Mouse (Mus musculus) kidney, embryonic 16.5 days (tissue): ENCODE measurements at regions not wholly inside any gene's neighbourhood (a gene's known extent, or its start where the extent isn't known, plus 50 kb on each side); places are given as distances from the start of the nearest gene placed in this dataset.
A peak's percentile ranks its signal among the peaks of the same experiment; 100 is the strongest.
"Not testable (repeated sequence)": the region's sequence is repeated elsewhere in the genome, so short reads cannot be mapped to it uniquely, and the experiment has no call there.

Experiments used
- ATAC-seq: fragments of 200-750 bp; cut with Nextera tagmentation; 2 replicates; pipeline ENCODE4 v1.8.0; 2017; ENCODE audit warnings: moderate TSS enrichment; ENCODE audit not compliant: low FRiP score, low TSS enrichment
- H3K27ac ChIP-seq: fragments of 300-500 bp; sonication (generic); 2 replicates; pipeline ENCODE4 v1.5.1; 2014; ENCODE audit warnings: low read length
- H3K27me3 ChIP-seq: fragments of 300-500 bp; sonication (generic); 2 replicates; pipeline ENCODE4 v1.6.1; 2014; ENCODE audit warnings: low read length, control low read depth, mixed read lengths; ENCODE audit not compliant: insufficient read depth
- H3K36me3 ChIP-seq: fragments of 300-500 bp; sonication (generic); 2 replicates; pipeline ENCODE4 v1.6.1; 2014; ENCODE audit warnings: low read length, control low read depth, mixed read lengths; ENCODE audit not compliant: insufficient read depth
- H3K4me1 ChIP-seq: fragments of 300-500 bp; sonication (generic); 2 replicates; pipeline ENCODE4 v1.6.1; 2014; ENCODE audit warnings: low read length, control low read depth, mixed read lengths; ENCODE audit not compliant: insufficient read depth
- H3K4me2 ChIP-seq: fragments of 300-500 bp; sonication (generic); replicated peaks from 2 replicates; pipeline ENCODE4 v1.6.1; 2014; ENCODE audit warnings: low read depth, low read length
- H3K4me3 ChIP-seq: fragments of 300-500 bp; sonication (generic); 2 replicates; pipeline ENCODE4 v1.5.1; 2014; ENCODE audit warnings: mild to moderate bottlenecking, low read length
- H3K9ac ChIP-seq: fragments of 300-500 bp; sonication (generic); replicated peaks from 2 replicates; pipeline ENCODE4 v1.6.1; 2014; ENCODE audit warnings: low read length
- H3K9me3 ChIP-seq: fragments of 300-500 bp; sonication (generic); 2 replicates; pipeline ENCODE4 v1.6.1; 2016; ENCODE audit warnings: low read length, control low read depth
- WGBS: fragments of 180-500 bp; shearing (Covaris S2); extraction: QIAGEN DNeasy Blood & Tissue Kit; methylation state at CpG from one replicate; pipeline ENCODE4 v1.1.7; 2014; 5-methylcytosine and 5-hydroxymethylcytosine counted together

GRCm38 (mm10) chr14:76941474-76942212 lies 94.9 kb upstream of the Ccdc122 start:
- WGBS = 64% methylated on average over 10 of the region's 10 CpGs
- Histone ChIP-seq H3K4me1 (peaks cover 5% of the 10 kb centered on the region; the same call in 1 of the 2 replicates), H3K4me3 (no peak overlapping the region), H3K36me3 (no peaks in the 10 kb centered on the region), H3K9ac (no peak overlapping the region), H3K27ac (no peak overlapping the region), H3K4me2 (no peak overlapping the region), H3K9me3 (no peaks in the 10 kb centered on the region), H3K27me3 (no peaks in the 10 kb centered on the region)
- ATAC-seq = no peak

DNA sequence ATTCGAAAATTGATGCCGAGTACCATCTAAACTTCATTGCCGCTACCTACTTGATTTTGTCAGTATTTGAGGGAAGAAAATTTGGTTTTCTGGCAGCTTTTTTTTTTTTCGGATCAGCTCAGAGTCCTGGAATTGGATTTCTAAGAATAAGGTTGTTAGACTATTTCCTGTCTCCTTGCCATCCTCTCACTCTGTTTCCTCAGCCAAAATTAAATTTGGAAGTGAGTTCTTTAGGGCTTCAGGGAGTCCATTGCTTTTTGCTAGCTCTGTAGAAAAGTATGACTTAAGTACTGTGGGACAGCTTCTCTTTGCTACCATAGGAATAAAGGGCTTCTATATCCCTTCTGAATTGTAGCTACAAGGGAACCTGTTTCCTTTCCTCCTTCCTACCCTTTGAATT lies 96.1 kb upstream of the Ccdc122 start:
- Histone ChIP-seq H3K27me3 (no peaks in the 10 kb centered on the region), H3K4me3 (no peak overlapping the region), H3K4me1 (peaks cover 6% of the 10 kb centered on the region; the same call in 1 of the 2 replicates), H3K9me3 (no peaks in the 10 kb centered on the region), H3K27ac (no peak overlapping the region), H3K9ac (no peak overlapping the region), H3K4me2 (no peak overlapping the region), H3K36me3 (no peaks in the 10 kb centered on the region)
- 89% methylated on average over 4 of the region's 4 CpGs for WGBS
- ATAC-seq = no peak

GRCm38 (mm10) chr14:76936671-76937070 lies 99.9 kb upstream of the Ccdc122 start:
- Histone ChIP-seq H3K27me3 (no peaks in the 10 kb centered on the region), H3K9ac (no peak overlapping the region), H3K36me3 (no peaks in the 10 kb centered on the region), H3K4me2 (no peak overlapping the region), H3K4me1 (peaks cover 12% of the 10 kb centered on the region; the same call in 1 of the 2 replicates), H3K27ac (no peak overlapping the region), H3K4me3 (no peak overlapping the region), H3K9me3 (no peaks in the 10 kb centered on the region)
- no peak for ATAC-seq
- WGBS = 91% methylated on average over 1 of the region's 1 CpGs

DNA sequence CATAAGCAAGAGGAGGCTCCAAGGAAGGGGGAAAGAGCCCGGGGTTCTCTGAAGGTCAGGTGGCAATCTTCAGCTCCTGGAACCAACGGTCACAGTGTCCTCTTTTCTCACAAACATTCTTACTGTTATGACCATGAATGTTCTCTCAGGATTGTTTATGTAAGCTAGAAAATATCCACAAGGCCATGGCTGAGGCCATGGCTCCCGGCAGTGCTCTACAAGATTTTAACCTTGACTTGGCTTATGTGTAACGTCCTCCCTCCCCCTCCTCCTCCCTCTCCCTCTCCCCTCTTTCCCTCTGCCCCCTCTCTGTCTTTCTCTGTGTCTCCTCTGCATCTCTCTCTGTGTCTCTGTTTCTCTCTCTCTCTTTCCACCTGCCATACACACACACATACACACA lies 100.5 kb upstream of the Ccdc122 start:
- not testable (repeated sequence) for H3K9me3 ChIP-seq, ATAC-seq, H3K27me3 ChIP-seq, H3K27ac ChIP-seq, H3K9ac ChIP-seq, H3K36me3 ChIP-seq, H3K4me2 ChIP-seq, H3K4me3 ChIP-seq
- H3K4me1 ChIP-seq = peaks cover 12% of the 10 kb centered on the region; the same call in 1 of the 2 replicates
- WGBS = 43% methylated on average over 4 of the region's 4 CpGs

DNA sequence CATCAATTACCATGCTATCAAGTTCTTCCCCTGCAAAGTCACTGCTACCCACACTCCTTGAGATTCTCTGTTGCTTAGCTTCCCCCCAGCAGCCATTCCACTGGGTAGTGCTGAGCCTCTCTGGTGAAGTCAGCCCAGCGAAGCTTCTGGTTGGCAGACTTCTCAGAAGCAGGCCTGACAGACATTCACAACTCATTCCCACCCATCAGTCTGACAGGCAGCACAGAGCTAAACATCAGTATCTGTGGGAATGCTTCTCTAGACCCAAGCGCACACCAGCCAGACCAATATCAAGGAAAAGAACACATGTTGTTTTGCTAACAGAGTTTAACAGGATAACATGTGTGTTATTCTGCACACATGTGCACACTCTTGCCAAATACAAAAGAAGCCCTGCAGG lies 101.1 kb upstream of the Ccdc122 start:
- Histone ChIP-seq H3K4me3 (no peak overlapping the region), H3K27me3 (no peaks in the 10 kb centered on the region), H3K36me3 (no peaks in the 10 kb centered on the region), H3K4me2 (no peak overlapping the region), H3K27ac (no peak overlapping the region), H3K4me1 (peaks cover 12% of the 10 kb centered on the region; the same call in 1 of the 2 replicates), H3K9ac (no peak overlapping the region), H3K9me3 (no peaks in the 10 kb centered on the region)
- 86% methylated on average over 2 of the region's 2 CpGs for WGBS
- ATAC-seq = no peak

DNA sequence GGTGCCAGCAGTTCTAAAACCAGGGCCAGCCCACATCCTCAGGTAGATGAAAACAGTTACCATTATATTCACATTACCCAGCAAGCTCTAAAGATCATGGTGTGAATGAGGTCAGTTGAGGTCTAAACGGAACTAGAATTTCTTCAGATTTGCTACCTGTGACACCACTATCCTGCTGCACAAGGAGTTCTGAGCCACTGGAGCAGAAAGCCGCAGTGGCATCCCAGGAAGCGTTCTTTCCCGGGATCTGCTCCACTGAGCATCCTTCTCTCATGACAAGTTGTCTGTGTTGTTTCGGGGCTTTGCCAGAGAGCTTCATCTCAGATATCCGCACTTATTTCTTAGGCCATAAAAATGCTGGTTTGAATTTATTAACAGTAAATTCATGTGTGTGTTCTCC lies 103.7 kb upstream of the Ccdc122 start:
- Histone ChIP-seq H3K4me3 (no peak overlapping the region), H3K27me3 (no peaks in the 10 kb centered on the region), H3K4me1 (peaks cover 16% of the 10 kb centered on the region), H3K27ac (peak overlapping the region; percentile 19; the same call in 1 of the 2 replicates), H3K9ac (no peak overlapping the region), H3K36me3 (no peaks in the 10 kb centered on the region), H3K4me2 (no peak overlapping the region), H3K9me3 (no peaks in the 10 kb centered on the region)
- ATAC-seq = peak; percentile 76
- WGBS = 31% methylated on average over 6 of the region's 6 CpGs

- Histone ChIP-seq H3K27ac (no peak overlapping the region), H3K9ac (no peak overlapping the region), H3K9me3 (no peaks in the 10 kb centered on the region), H3K4me2 (no peak overlapping the region), H3K36me3 (no peaks in the 10 kb centered on the region), H3K27me3 (no peaks in the 10 kb centered on the region), H3K4me1 (peaks cover 23% of the 10 kb centered on the region), H3K4me3 (no peak overlapping the region)
- whole genome bisulfite sequencing = 87% methylated on average over 1 of the region's 1 CpGs
- no peak for ATAC-seq
These were observed 105.2 kb upstream of the Ccdc122 start for GRCm38 (mm10) chr14:76931398-76931797.

DNA sequence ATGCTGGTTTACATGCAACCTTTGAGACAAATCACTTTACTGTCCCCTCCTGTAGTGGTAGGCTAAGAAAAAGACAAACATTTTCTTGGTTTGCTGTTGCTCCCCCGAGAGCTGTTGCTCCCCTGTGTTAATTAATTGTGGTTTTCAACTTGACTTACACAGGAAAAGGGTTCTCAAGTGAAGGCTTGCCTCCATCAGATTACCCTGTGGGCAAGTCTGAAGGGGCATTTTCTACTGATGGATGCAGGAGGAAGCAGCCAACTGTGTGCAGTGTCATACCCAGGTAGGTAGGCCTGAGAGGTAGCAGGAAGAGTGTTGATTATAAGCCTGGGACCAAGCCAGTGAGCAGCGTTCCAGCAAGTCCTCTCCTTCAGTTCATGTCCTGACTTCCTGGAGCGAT lies 107.0 kb upstream of the Ccdc122 start:
- Histone ChIP-seq H3K4me1 (peaks cover 25% of the 10 kb centered on the region), H3K9me3 (no peaks in the 10 kb centered on the region), H3K27me3 (no peaks in the 10 kb centered on the region), H3K4me2 (no peak overlapping the region), H3K36me3 (no peaks in the 10 kb centered on the region), H3K27ac (no peak overlapping the region), H3K4me3 (no peak overlapping the region), H3K9ac (no peak overlapping the region)
- WGBS = 70% methylated on average over 3 of the region's 3 CpGs
- ATAC-seq = no peak

GRCm38 (mm10) chr14:76928706-76929105 lies 107.9 kb upstream of the Ccdc122 start:
- WGBS = 88% methylated on average over 3 of the region's 3 CpGs
- H3K36me3 ChIP-seq = no peaks in the 10 kb centered on the region
- no peak overlapping the region for H3K27ac ChIP-seq
- ATAC-seq = no peak
- H3K9ac ChIP-seq = no peak overlapping the region
- no peaks in the 10 kb centered on the region for H3K27me3 ChIP-seq
- H3K4me1 ChIP-seq = peaks cover 22% of the 10 kb centered on the region
- no peak overlapping the region for H3K4me3 ChIP-seq
- H3K9me3 ChIP-seq = no peaks in the 10 kb centered on the region
- H3K4me2 ChIP-seq = no peak overlapping the region

- Histone ChIP-seq H3K4me1 (peaks cover 16% of the 10 kb centered on the region), H3K27me3 (no peaks in the 10 kb centered on the region), H3K4me2 (no peak overlapping the region), H3K36me3 (no peaks in the 10 kb centered on the region), H3K27ac (peak overlapping the region; percentile 48), H3K9ac (no peak overlapping the region), H3K9me3 (no peaks in the 10 kb centered on the region), H3K4me3 (no peak overlapping the region)
- whole genome bisulfite sequencing = 28% methylated on average over 5 of the region's 5 CpGs
- peak; percentile 92 for ATAC-seq
These were observed 109.2 kb upstream of the Ccdc122 start for GRCm38 (mm10) chr14:76927245-76927806.
